Mouse (Mus musculus): ENCODE data around the gene Ccn5. TPM values are rescaled to one million over a fixed set of nuclear protein-coding genes. Genes with fewer than 3 reads are reported as not detected.

Ccn5 gene
- 1 to 10 TPM in 1 of 2 experiments, under 1 TPM in 1; 0.20 to 1.8 TPM for total RNA-seq (2021)
- 1.2 and 1.9 TPM in 2 replicates for polyA plus RNA-seq (2012; rRNA removed)
- long read RNA-seq, partial matches to known transcripts, result 1 of 2 reads
- long read RNA-seq, other reads (novel, unspliced or antisense), result 1 of 2 reads

GRCm38 (mm10) chr2:163820607-163821006 is at the start of gene Ccn5:
Ccn5 (plus strand) TSS chr2:163820861.
- DNase-seq, result peak; percentile 87

GRCm38 (mm10) chr2:163776661-163777060 is 44.0 kb upstream of the Ccn5 start:
- no peak for DNase-seq

GRCm38 (mm10) chr2:163777061-163777460 is 43.6 kb upstream of the Ccn5 start:
- DNase-seq, result no peak

GRCm38 (mm10) chr2:163778896-163779295 is 41.8 kb upstream of the Ccn5 start:
- DNase-seq, result no peak

DNA sequence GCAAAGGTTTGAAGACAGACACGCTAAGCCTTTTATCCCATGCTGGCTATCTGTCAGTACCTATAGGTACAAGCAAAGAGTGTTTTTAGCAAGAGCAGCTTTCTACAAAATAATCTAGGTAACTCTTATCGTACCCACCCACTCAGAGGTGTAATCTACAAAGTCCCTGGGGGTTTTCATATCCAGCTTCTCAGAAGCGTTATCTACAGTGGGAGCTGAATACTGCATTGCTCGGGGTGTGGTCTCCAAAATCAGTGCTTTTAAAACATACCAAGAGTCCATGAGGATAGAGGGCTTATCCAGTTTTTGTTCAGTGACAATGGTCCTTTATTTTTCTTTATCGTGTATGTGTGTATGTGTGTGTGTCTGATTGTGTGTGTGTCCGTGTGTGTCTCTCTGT is 37.3 kb upstream of the Ccn5 start:
- no peak for DNase-seq

- no peak for DNase-seq
These were observed 36.8 kb upstream of the Ccn5 start for GRCm38 (mm10) chr2:163783901-163784300.

DNA sequence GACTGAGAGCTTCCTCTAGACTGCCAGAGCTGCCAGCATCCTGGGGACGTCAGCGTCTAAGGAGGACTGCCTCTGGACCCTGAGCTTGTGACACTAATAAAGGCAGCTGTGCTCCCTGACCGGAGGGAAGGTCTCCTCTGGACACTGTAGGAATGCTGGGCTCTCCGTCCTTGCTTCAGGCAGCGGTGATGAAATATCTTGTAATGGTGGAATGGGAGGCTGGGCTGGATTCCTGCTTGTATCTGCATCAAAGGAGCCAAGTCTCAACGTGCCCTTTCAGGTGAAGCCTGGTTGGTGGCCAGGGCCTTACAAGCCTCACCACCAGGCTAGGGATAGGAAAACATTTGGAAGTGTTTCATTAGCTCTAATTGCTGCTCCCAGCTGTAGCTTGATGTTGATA is 33.6 kb upstream of the Ccn5 start:
- DNase-seq, result no peak

DNA sequence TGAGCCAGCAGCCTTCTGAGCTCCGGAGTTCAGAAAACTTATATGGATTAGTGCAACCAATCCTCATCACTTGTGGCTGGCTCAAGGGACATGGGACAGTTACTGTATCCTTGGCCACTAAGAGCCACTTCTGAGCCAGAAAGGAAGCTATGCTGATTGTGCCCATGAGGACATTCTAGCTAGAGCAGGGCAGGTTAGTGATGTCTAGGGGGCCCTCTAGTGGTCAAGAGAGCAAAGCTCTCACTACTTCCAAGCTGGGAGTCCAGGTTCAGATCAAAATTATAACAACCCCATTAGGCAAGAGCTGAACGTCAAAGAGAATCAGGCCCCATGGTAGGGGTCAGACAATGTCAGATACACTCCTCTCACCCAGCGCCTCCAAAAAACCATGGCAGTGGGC is 33.0 kb upstream of the Ccn5 start:
- peak; percentile 54 for DNase-seq

DNA sequence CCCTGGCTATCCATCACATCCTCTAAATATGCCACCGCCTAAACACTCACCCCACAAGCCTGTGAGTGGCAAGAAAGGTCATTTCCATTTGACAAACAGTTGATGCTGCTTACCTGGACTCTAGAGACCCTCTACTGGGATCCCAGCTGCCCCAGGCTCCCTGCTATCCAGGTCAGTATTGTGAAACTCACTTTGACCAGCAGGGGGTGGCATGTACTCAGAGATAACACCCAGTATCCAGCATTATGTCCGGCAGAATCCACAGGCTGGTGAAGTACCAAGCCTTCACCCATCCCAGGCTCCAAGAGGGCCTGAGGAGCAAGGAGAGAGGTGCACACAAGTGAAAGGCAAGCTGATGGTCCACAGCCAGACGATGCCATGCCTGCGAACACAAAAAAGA is 32.2 kb upstream of the Ccn5 start:
- DNase-seq, result peak; percentile 78

GRCm38 (mm10) chr2:163798411-163798810 is 22.2 kb upstream of the Ccn5 start:
- DNase-seq, result peak; percentile 60

- peak; percentile 49 for DNase-seq
These were observed 19.8 kb upstream of the Ccn5 start for GRCm38 (mm10) chr2:163800832-163801231.

DNA sequence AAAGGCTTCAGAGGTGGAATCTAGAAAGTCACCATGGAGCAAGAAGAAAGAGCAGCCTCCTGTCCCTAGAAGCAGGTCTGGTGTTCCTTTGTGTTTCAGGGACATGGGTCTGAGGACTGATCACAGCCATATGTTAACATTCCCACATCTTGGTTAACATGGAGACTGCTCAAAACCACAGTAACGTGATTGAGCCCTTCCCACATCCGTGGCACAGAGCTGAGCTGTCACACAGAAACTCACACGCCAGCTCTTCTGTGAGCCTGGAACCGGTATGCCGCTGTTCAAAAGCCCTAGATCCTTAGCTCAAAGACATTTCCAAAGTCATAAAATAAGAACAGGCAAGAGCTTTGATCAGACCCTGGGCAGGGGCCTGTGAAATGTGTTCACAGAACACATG is 19.3 kb upstream of the Ccn5 start:
- no peak for DNase-seq

GRCm38 (mm10) chr2:163803838-163804237 is 16.8 kb upstream of the Ccn5 start:
- no peak for DNase-seq

GRCm38 (mm10) chr2:163809166-163809565 is 11.5 kb upstream of the Ccn5 start:
- no peak for DNase-seq

GRCm38 (mm10) chr2:163809704-163810103 is 11.0 kb upstream of the Ccn5 start:
- no peak for DNase-seq

GRCm38 (mm10) chr2:163813077-163813476 is 7.6 kb upstream of the Ccn5 start:
- DNase-seq, result no peak

DNA sequence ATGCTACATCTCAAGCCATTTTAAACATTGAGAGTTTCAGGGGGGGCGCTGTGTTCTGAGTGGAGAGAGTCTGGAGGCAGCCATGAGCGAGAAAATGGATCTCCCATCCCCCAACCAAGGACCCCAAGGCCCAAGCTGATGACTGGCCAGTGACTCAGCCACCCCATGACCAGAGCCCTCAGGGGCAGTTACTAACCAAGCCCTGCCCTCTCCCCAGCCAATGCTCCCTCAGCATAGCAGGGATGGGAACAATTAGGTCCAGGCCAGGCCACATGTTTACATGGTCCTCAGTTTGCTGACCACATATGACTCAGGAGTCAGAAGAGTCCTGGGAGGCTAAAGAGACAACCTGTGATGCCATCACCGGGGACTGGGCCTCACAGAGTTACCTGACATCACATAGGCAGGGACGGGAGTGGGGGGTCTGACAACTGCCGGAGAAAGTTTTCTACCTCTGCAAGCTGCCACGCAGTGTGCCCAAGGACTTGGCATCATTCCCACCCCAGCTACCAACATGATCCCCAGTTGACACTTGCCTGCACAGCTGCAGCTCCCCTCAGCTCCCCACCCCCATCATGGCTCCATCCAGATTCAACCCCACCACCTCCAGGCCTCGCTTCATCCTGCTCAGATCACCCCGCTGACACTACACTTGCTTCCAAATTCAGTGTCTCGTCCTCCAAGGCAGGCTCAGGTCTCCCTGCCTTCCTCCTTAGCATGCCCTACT is 5.8 kb upstream of the Ccn5 start:
- DNase-seq, result peak; percentile 63

GRCm38 (mm10) chr2:163823248-163823647 is 2.6 kb downstream of the Ccn5 start:
- DNase-seq, result peak; percentile 41

DNA sequence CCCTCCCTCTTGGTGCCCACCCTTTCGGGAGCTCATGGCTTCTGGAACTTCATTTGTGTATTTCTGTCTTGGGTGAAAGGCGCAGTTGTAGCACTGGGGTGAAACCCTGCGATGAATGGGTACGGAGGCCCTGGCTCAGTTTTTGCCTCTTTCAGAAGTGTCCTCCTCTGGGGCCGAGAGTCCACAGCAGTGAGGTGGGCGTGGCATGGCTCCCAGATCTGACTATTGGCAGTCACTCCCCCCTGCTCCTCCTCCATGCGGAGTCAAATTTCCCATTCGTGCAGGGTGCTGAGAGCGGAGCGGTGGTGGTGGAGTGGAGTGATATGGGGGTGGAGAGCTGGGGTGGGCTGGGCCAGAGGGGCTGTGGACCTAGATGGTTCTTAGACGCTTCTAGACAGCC is 3.1 kb downstream of the Ccn5 start:
- DNase-seq, result peak; percentile 28

DNA sequence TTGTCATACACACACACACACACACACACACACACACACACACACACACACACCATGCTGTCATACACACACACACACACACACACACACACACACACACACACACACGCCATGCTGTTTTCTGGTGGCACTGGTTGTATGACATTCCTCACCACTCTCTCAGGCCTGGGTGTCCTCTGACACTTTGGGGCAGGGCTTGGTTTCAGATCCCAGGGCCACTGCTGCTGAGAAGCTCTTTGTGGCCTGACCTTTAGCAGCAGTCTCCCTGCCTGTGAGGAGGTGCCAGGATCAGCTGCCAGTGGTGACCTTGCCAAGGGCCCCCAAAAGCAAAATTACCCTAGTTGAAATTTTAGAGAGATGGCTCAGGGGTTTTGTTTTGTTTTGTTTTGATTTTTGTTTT is 5.2 kb downstream of the Ccn5 start:
- peak; percentile 47 for DNase-seq

DNA sequence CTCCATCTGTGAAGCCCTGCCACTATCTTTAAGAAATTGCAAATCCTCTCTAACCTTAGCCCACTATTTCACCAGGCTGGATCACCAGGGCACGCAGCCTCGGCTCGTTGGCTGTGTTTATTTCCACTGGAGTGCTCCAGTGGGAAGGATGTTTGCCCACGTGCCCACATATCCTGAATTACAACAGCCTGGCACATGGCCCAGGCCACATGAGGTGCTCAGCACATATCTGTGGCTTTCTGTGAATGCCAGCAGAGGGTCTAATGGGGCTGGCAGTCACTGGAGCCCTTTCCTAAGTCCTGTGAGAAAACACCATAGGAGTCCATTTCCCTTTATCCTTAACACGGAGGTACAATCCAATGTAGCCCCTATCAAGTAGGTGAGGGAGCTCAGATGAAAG is 5.8 kb downstream of the Ccn5 start:
- DNase-seq, result no peak

- no peak for DNase-seq
These were observed 10.5 kb downstream of the Ccn5 start for GRCm38 (mm10) chr2:163831163-163831562.

DNA sequence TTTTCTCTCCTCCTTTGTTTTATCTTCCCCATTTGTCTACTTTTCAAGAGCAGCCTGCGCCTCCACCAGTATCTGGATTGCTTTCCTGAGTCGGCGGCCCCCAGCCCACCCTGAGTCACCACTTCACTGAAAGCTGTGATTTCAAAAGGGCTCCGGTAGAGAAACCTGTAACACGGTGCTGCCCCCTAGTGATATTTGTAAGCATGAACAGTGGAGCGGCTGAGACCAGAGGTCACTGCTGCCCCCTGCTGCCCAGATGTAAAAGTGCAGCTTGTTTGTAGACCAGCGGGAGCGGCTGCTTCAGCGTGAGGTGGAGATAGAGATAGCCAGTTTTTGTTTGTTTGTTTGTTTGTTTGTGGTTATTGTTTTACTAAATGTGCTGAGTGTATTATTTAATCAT is 17.4 kb downstream of the Ccn5 start:
- peak; percentile 81 for DNase-seq

DNA sequence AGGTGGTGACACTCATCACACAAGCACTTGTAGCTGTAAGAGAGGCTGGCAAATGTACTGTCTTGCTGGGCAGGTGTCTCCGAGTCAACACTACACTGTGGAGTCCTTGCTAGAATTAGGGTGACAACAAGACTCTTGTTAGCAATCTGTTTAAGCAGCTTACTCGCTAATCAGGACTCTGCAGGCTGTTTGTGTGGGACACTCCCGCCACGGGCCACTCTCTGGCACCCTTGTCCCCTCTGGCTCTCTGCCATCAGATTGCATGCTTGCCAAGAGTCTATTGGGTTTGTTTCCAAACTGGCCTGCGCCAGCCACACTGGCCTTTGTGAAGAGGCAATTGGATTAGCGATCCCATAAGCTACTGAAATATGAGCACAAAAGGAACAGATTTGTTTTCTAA is 18.9 kb downstream of the Ccn5 start:
- peak; percentile 81 for DNase-seq
